Comparison of ENCODE assay signal across 18 mouse cellular contexts in the genomic region with DNA sequence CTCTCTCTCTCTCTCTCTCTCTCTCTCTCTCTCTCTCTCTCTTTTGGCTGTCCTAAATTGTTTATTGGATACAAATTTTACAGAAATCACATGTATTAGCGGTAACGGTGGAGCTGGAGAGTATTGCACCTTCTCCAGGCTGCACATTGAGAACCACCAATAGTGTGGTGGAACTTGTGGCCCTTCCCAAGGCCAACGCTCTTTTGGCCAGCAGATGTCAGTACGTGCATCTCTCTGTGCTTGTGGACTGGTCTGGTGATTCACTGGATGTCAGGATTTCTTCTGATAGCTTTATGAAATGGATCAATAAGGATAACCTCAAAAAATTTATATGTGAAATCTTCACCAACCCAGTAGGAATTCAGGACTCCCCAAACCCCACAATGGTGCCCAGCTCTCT.
DNase-seq lines count a peak whose midpoint lies in the region; TF ChIP-seq lines count a peak whose summit lies in the region.
"Had no signal": no experiment of that assay in that cellular context is flagged by ENCODE, and none has a peak within 500 bp of the region (broad histone marks: within the 10 kb centered on the region; RNA-seq: fewer than 3 reads in every experiment).

No protein-coding gene starts in this region.

- no peaks in the 10 kb centered on the region for H3K4me1 ChIP-seq in heart, adult 2 months (ENCODE audit: control insufficient read depth, insufficient read depth, low read length)
- H3K4me1 ChIP-seq: embryonic facial prominence, embryonic 10.5 days; intestine, embryonic 15.5 days; kidney, embryonic 15.5 days; midbrain, embryonic 15.5 days; stomach, embryonic 15.5 days had no signal

- no peaks in the 10 kb centered on the region for H3K36me3 ChIP-seq in heart, adult 2 months (ENCODE audit: control insufficient read depth, insufficient read depth, low read length)
- H3K36me3 ChIP-seq: embryonic facial prominence, embryonic 10.5 days; intestine, embryonic 15.5 days; kidney, embryonic 15.5 days; midbrain, embryonic 15.5 days; stomach, embryonic 15.5 days had no signal

- H3K27ac ChIP-seq in layer of hippocampus, adult 2 months, result no peak overlapping the region
- no peak overlapping the region for H3K27ac ChIP-seq in heart, adult 2 months
- H3K27ac ChIP-seq: embryonic facial prominence, embryonic 10.5 days; intestine, embryonic 15.5 days; kidney, embryonic 15.5 days; macrophage; midbrain, embryonic 15.5 days; stomach, embryonic 15.5 days had no signal

- intact Hi-C loops in heart, adult 2 months (cut with DNase I), result no loop called here
- intact Hi-C loops in gastrocnemius, postnatal 36 days (cut with DNase I), result no loop called here

- DNase-seq in cerebellum, adult 11 months, result peak; percentile 15
- no peak for DNase-seq in cerebellum, postnatal 4 days (ENCODE audit: low spot score in 2 of 2)
- no peak for DNase-seq in layer of hippocampus, adult 2 months (ENCODE audit: low spot score in 2 of 2)
- DNase-seq in layer of hippocampus, adult 9-10 months (ENCODE audit: low spot score), result no peak
- DNase-seq in cerebellum, postnatal 10 days, result peak; percentile 6 to 18
- DNase-seq in right cerebral cortex, postnatal 4 days, result no peak
- no peak for DNase-seq in heart, adult 2 months
- no peak for DNase-seq in gastrocnemius, postnatal 36 days
- DNase-seq: adrenal gland, postnatal 14 days; layer of hippocampus, postnatal 36 days; liver, postnatal 0 days had no signal

- TF ChIP-seq EP300 in heart, adult 2 months (IDR thresholded peaks at IDR 0.05; ENCODE audit: insufficient read depth, low read depth, low read length), result no peak

- H3K9ac ChIP-seq in heart, adult 2 months (ENCODE audit: low read depth, low read length), result no peak overlapping the region
- H3K9ac ChIP-seq: intestine, embryonic 15.5 days; kidney, embryonic 15.5 days; liver, postnatal 0 days; midbrain, embryonic 15.5 days; stomach, embryonic 15.5 days had no signal

- no peaks in the 10 kb centered on the region for H3K27me3 ChIP-seq in heart, adult 2 months (ENCODE audit: control insufficient read depth, insufficient read depth, low read length)
- H3K27me3 ChIP-seq: intestine, embryonic 15.5 days; kidney, embryonic 15.5 days; midbrain, embryonic 15.5 days; stomach, embryonic 15.5 days had no signal

- TF ChIP-seq POLR2A in heart, adult 2 months (IDR thresholded peaks at IDR 0.05; ENCODE audit: insufficient read depth, low read depth, low read length), result no peak

- WGBS in heart, adult 2 months, result 70% methylated on average over 4 of the region's 4 CpGs

- no peak overlapping the region for H3K4me3 ChIP-seq in layer of hippocampus, adult 2 months
- H3K4me3 ChIP-seq in heart, adult 2 months, result no peak overlapping the region
- H3K4me3 ChIP-seq: embryonic facial prominence, embryonic 10.5 days; intestine, embryonic 15.5 days; kidney, embryonic 15.5 days; midbrain, embryonic 15.5 days; myocyte; stomach, embryonic 15.5 days had no signal

- no peaks in the 10 kb centered on the region for H3K79me2 ChIP-seq in heart, adult 2 months (replicated peaks; ENCODE audit: control insufficient read depth, insufficient read depth, low read length)

- peak; percentile 8; the same call in 1 of the 2 replicates for TF ChIP-seq CTCF in layer of hippocampus, adult 2 months (conservative IDR thresholded peaks at IDR 0.05)
- no peak for TF ChIP-seq CTCF in heart, adult 2 months (IDR thresholded peaks at IDR 0.05)

Comparison
In these comparisons a context has a peak if more than half of its experiments do, and no peak if none do; other contexts are left out.
1. DNase-seq: peak in cerebellum, adult 11 months (single experiment) and cerebellum, postnatal 10 days (2 of 2); none in cerebellum, postnatal 4 days (0 of 2), layer of hippocampus, adult 2 months (0 of 2), layer of hippocampus, adult 9-10 months (single experiment), right cerebral cortex, postnatal 4 days (single experiment), heart, adult 2 months (0 of 2) and gastrocnemius, postnatal 36 days (0 of 2).